Mouse (Mus musculus) layer of hippocampus, adult 11-12 months (tissue): Measurements from ENCODE around the gene Proser3.

Experiments used
- DNase-seq: peaks from one replicate; pipeline ENCODE4 v3.0.0; 2022; ENCODE audit warnings: low spot score

Gene Proser3

GRCm38 (mm10) chr7:30579950-30580349 lies 27.9 kb upstream of the Proser3 start:
- DNase-seq: no peak

- no peak for DNase-seq
Observed at GRCm38 (mm10) chr7:30572969-30573368, 20.9 kb upstream of the Proser3 start.

GRCm38 (mm10) chr7:30572389-30572788 lies 20.3 kb upstream of the Proser3 start:
- no peak for DNase-seq

GRCm38 (mm10) chr7:30567555-30567954 lies 15.5 kb upstream of the Proser3 start:
- DNase-seq: no peak

GRCm38 (mm10) chr7:30566033-30566432 lies 13.9 kb upstream of the Proser3 start:
- no peak for DNase-seq

- DNase-seq: no peak
Observed at GRCm38 (mm10) chr7:30564970-30565571, 13.0 kb upstream of the Proser3 start, which contains the start of gene Igflr1. Gene Igflr1, plus strand, starts transcription at chr7:30565427.

- no peak for DNase-seq
Observed at GRCm38 (mm10) chr7:30563906-30564280, 11.8 kb upstream of the Proser3 start.

GRCm38 (mm10) chr7:30563117-30563905 lies 11.2 kb upstream of the Proser3 start, which contains the start of the genes U2af1l4, Gm49396 and Psenen:
Gene U2af1l4, plus strand, starts transcription at chr7:30563301.
Gene Gm49396, plus strand, starts transcription at chr7:30563344.
Gene Psenen, minus strand, starts transcription at chr7:30563627.
- DNase-seq: peak; percentile 97

GRCm38 (mm10) chr7:30562526-30563116 lies 10.5 kb upstream of the Proser3 start:
- DNase-seq: no peak

GRCm38 (mm10) chr7:30560296-30560695 lies 8.2 kb upstream of the Proser3 start:
- DNase-seq: no peak

- peak; percentile 99 for DNase-seq
Observed at GRCm38 (mm10) chr7:30559443-30559954, 7.4 kb upstream of the Proser3 start, which contains the start of gene Lin37. Gene Lin37, minus strand, starts transcription at chr7:30559838.

- DNase-seq: no peak
Observed at GRCm38 (mm10) chr7:30558656-30559442, 6.8 kb upstream of the Proser3 start.

- DNase-seq: no peak
Observed at GRCm38 (mm10) chr7:30557901-30558514, 5.9 kb upstream of the Proser3 start.

GRCm38 (mm10) chr7:30556894-30557536 lies 4.9 kb upstream of the Proser3 start:
- no peak for DNase-seq

GRCm38 (mm10) chr7:30553810-30554584 lies 1.9 kb upstream of the Proser3 start:
- no peak for DNase-seq

GRCm38 (mm10) chr7:30553021-30553589 lies 1.0 kb upstream of the Proser3 start:
- no peak for DNase-seq

GRCm38 (mm10) chr7:30551445-30552101 lies 526 bp downstream of the Proser3 start:
- no peak for DNase-seq

- no peak for DNase-seq
Observed at GRCm38 (mm10) chr7:30550603-30551002, 1.5 kb downstream of the Proser3 start.

GRCm38 (mm10) chr7:30549880-30550279 lies 2.2 kb downstream of the Proser3 start:
- no peak for DNase-seq
